Mouse (Mus musculus) limb, embryonic 13.5 days (tissue): ENCODE data around the gene Cdkn2a. TPM values are rescaled to one million over a fixed set of nuclear protein-coding genes. Genes with fewer than 3 reads are reported as not detected.
A peak's percentile ranks its signal among the peaks of the same experiment; 100 is the strongest.

ENCODE experiments used
- ATAC-seq: fragments of 200-750 bp; cut with Nextera tagmentation; 2 replicates; pipeline ENCODE4 v1.8.0; 2017; ENCODE audit warnings: low read depth, moderate number of reproducible peaks, moderate TSS enrichment; ENCODE audit not compliant: low FRiP score
- H3K27ac ChIP-seq: fragments of 300-500 bp; sonication (generic); 2 replicates; pipeline ENCODE4 v1.5.1; 2015; ENCODE audit warnings: inconsistent platforms, mild to moderate bottlenecking, moderate library complexity
- H3K27me3 ChIP-seq: fragments of 300-500 bp; sonication (generic); 2 replicates; pipeline ENCODE4 v1.6.1; 2015; ENCODE audit warnings: mild to moderate bottlenecking, inconsistent platforms
- H3K36me3 ChIP-seq: fragments of 300-500 bp; sonication (generic); 2 replicates; pipeline ENCODE4 v1.6.1; 2015; ENCODE audit warnings: inconsistent platforms, mild to moderate bottlenecking, moderate library complexity
- H3K4me1 ChIP-seq: fragments of 300-500 bp; sonication (generic); 2 replicates; pipeline ENCODE4 v1.6.1; 2015; ENCODE audit warnings: inconsistent platforms
- H3K4me2 ChIP-seq: fragments of 300-500 bp; sonication (generic); replicated peaks from 2 replicates; pipeline ENCODE4 v1.6.1; 2015; ENCODE audit warnings: inconsistent platforms, mild to moderate bottlenecking, moderate library complexity
- H3K4me3 ChIP-seq: fragments of 300-500 bp; sonication (generic); 2 replicates; pipeline ENCODE4 v1.5.1; 2015; ENCODE audit warnings: moderate library complexity, mild to moderate bottlenecking, inconsistent platforms
- H3K9ac ChIP-seq: fragments of 300-500 bp; sonication (generic); 2 replicates; pipeline ENCODE4 v1.6.1; 2015; ENCODE audit warnings: mild to moderate bottlenecking, inconsistent platforms
- H3K9me3 ChIP-seq: fragments of 300-500 bp; sonication (generic); 2 replicates; pipeline ENCODE4 v1.6.1; 2016; ENCODE audit warnings: inconsistent platforms
- WGBS: fragments of 180-500 bp; shearing (Covaris S2); methylation state at CpG from one replicate; pipeline ENCODE4 v1.1.7; 2015; 5-methylcytosine and 5-hydroxymethylcytosine counted together
- polyA plus RNA-seq: library from polyadenylated mRNA; unstranded; fragments of >200 nt; fragmentation: Nextera tagmentation; extraction: Ambion mirVana; gene quantifications from 2 replicates; pipeline ENCODE4 v1.2.1, GENCODE M21; 2015

The Cdkn2a gene
- polyA plus RNA-seq, 1 experiment from 2014 or later, result not detected

DNA sequence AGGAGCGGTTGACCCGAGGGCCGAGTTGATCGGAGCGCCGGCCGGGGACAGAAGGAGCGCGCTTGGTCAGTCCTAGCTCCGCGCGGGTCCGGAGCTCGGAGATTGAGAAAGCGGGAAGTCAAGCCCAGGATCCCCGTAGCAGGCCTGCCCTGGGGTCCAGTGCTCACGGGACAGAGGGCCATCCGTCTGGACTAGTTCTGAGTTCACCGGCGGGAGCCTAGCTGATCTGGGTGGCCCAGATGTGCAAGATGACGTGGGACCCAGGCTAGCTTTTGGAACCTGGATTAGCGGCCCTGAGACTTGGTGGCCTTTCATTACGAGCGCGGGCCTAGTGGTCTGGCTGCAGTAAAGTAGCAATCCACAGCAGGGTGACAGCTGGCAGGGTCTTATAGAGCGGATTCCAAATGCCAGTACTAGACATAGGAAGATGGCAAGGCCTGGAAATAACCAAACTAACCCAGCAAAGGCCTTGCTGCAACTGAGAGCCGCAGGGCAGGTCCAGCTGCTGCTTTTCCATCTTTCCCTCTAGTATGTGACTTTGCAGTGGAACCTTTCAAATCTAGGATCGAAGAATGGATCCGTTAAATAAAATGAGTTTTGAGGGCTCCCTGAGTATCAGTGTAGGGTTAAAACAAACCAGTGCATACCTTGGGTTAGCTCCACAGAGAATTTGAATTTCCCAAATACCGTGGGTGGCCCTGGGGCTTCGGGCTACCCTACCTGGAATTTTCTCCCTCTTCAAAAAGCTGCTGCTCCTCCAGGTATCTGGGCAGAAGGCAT lies 1.2 kb upstream of the Cdkn2a start:
- peaks cover 87% of the 10 kb centered on the region for H3K27me3 ChIP-seq
- peak overlapping the region; percentile 60 for H3K4me3 ChIP-seq
- no peaks in the 10 kb centered on the region for H3K36me3 ChIP-seq
- H3K9ac ChIP-seq, result peak overlapping the region; percentile 53; the same call in 1 of the 2 replicates
- H3K9me3 ChIP-seq, result no peaks in the 10 kb centered on the region
- peak overlapping the region; percentile 98 for H3K4me2 ChIP-seq
- peaks cover 11% of the 10 kb centered on the region for H3K4me1 ChIP-seq
- H3K27ac ChIP-seq, result no peak overlapping the region
- ATAC-seq, result peak; percentile 30; the same call in 1 of the 2 replicates
- 1% methylated on average over 30 of the region's 31 CpGs for WGBS

DNA sequence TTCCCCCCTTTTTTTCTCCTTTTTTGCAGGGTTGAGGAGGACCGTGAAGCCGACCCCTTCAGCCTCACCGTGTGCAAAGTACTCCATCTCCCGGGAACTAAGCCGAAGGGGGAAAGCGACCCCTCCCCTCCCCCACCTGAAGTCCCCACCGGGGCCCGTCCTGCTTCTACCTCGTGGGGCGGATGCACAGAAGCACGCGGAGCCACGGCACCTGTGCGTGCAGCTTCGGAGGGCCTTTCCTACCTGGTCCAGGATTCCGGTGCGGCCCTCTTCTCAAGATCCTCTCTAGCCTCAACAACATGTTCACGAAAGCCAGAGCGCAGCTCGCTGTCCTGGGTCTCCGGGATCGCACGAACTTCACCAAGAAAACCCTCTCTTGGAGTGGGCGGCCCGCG lies 365 bp downstream of the Cdkn2a start:
- H3K27ac ChIP-seq, result no peak overlapping the region
- no peak overlapping the region for H3K9ac ChIP-seq
- H3K27me3 ChIP-seq, result peaks cover 87% of the 10 kb centered on the region
- H3K4me2 ChIP-seq, result peak overlapping the region; percentile 98
- H3K4me3 ChIP-seq, result peak overlapping the region; percentile 60
- H3K9me3 ChIP-seq, result no peaks in the 10 kb centered on the region
- H3K4me1 ChIP-seq, result peaks cover 11% of the 10 kb centered on the region
- no peaks in the 10 kb centered on the region for H3K36me3 ChIP-seq
- ATAC-seq, result 0 out of 2 replicates have a peak, but pooled peaks have one; percentile 2
- WGBS, result 2% methylated on average over 24 of the region's 26 CpGs

GRCm38 (mm10) chr4:89293516-89293915 lies 937 bp downstream of the Cdkn2a start:
- Histone ChIP-seq H3K27me3 (peaks cover 92% of the 10 kb centered on the region), H3K4me2 (no peak overlapping the region), H3K36me3 (no peaks in the 10 kb centered on the region), H3K27ac (no peak overlapping the region), H3K4me3 (no peak overlapping the region), H3K9ac (no peak overlapping the region), H3K4me1 (peaks cover 11% of the 10 kb centered on the region), H3K9me3 (no peaks in the 10 kb centered on the region)
- WGBS, result 2% methylated on average over 7 of the region's 7 CpGs
- no peak for ATAC-seq

DNA sequence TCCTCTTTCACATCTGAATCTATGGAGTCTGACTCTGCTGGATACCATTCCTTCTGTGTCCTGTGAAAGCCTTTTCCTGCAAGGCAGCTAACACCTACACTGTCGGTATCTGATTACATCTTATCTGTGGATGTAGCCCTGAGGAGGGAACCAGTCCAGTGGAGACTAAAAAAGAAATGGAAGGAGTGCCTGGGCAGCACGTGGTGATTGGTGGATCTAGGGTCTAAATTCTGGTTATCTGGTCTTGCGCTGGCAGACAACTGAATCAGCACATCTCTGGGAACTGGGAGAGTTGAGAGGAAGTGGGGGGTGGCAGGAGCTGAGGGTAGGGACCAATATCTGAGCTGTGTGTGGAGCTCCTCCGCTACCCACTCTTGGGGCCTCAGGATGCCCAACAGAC lies 5.4 kb downstream of the Cdkn2a start:
- Histone ChIP-seq H3K27me3 (peaks cover 85% of the 10 kb centered on the region), H3K27ac (no peak overlapping the region), H3K4me3 (no peak overlapping the region), H3K36me3 (no peaks in the 10 kb centered on the region), H3K9me3 (no peaks in the 10 kb centered on the region), H3K9ac (no peak overlapping the region), H3K4me2 (no peak overlapping the region), H3K4me1 (peaks cover 1% of the 10 kb centered on the region)
- ATAC-seq, result no peak
- 2% methylated on average over 4 of the region's 4 CpGs for WGBS

- Histone ChIP-seq H3K9me3 (no peaks in the 10 kb centered on the region), H3K9ac (no peak overlapping the region), H3K36me3 (no peaks in the 10 kb centered on the region), H3K27ac (no peak overlapping the region), H3K4me2 (no peak overlapping the region), H3K4me3 (no peak overlapping the region), H3K27me3 (peaks cover 87% of the 10 kb centered on the region), H3K4me1 (peaks cover 8% of the 10 kb centered on the region; the same call in 1 of the 2 replicates)
- WGBS, result 0% methylated on average over 1 of the region's 1 CpGs
- no peak for ATAC-seq
Measured at GRCm38 (mm10) chr4:89286566-89286965, 7.9 kb downstream of the Cdkn2a start.

GRCm38 (mm10) chr4:89285688-89286087 lies 8.8 kb downstream of the Cdkn2a start:
- no peak for ATAC-seq
- peaks cover 8% of the 10 kb centered on the region; the same call in 1 of the 2 replicates for H3K4me1 ChIP-seq
- H3K9ac ChIP-seq, result no peak overlapping the region
- peaks cover 88% of the 10 kb centered on the region for H3K27me3 ChIP-seq
- no peak overlapping the region for H3K4me2 ChIP-seq
- no peak overlapping the region for H3K27ac ChIP-seq
- H3K4me3 ChIP-seq, result no peak overlapping the region
- no peaks in the 10 kb centered on the region for H3K36me3 ChIP-seq
- H3K9me3 ChIP-seq, result no peaks in the 10 kb centered on the region
- WGBS, result 30% methylated on average over 7 of the region's 7 CpGs

GRCm38 (mm10) chr4:89282661-89283060 lies 11.8 kb downstream of the Cdkn2a start:
- no peak overlapping the region for H3K4me2 ChIP-seq
- H3K9me3 ChIP-seq, result no peaks in the 10 kb centered on the region
- H3K27ac ChIP-seq, result no peak overlapping the region
- 1% methylated on average over 12 of the region's 12 CpGs for WGBS
- peaks cover 85% of the 10 kb centered on the region for H3K27me3 ChIP-seq
- H3K4me3 ChIP-seq, result no peak overlapping the region
- H3K9ac ChIP-seq, result no peak overlapping the region
- H3K4me1 ChIP-seq, result peaks cover 8% of the 10 kb centered on the region; the same call in 1 of the 2 replicates
- no peak for ATAC-seq
- H3K36me3 ChIP-seq, result no peaks in the 10 kb centered on the region

GRCm38 (mm10) chr4:89282036-89282566 lies 12.4 kb downstream of the Cdkn2a start:
- Histone ChIP-seq H3K4me2 (no peak overlapping the region; the same call in 1 of the 2 replicates), H3K9ac (no peak overlapping the region), H3K36me3 (no peaks in the 10 kb centered on the region), H3K4me3 (no peak overlapping the region), H3K4me1 (peaks cover 8% of the 10 kb centered on the region; the same call in 1 of the 2 replicates), H3K27ac (no peak overlapping the region), H3K27me3 (peaks cover 87% of the 10 kb centered on the region), H3K9me3 (no peaks in the 10 kb centered on the region)
- peak; percentile 40 for ATAC-seq
- under 1% methylated on average over 25 of the region's 25 CpGs for WGBS

DNA sequence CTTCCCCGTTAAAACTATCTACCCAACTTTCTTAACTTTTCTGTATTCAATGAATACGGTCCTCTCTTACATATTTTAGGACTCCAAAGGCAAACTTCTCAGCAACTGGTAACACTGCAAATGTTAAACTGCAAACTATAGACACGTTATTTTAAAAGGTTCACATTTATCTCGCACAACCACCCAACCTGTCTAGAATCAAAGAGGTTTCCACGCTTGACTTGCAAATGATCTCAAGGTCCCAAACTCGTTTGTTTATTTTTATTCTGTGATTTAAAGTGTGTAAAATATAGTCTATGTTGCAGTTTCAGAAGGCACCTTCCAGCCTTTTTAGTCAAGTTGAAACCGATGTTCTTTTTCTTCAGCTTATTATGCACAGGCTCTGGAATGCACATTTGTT lies 13.2 kb downstream of the Cdkn2a start:
- H3K4me1 ChIP-seq, result peaks cover 8% of the 10 kb centered on the region; the same call in 1 of the 2 replicates
- 2% methylated on average over 7 of the region's 7 CpGs for WGBS
- no peak overlapping the region for H3K27ac ChIP-seq
- no peak overlapping the region for H3K4me3 ChIP-seq
- H3K9me3 ChIP-seq, result no peaks in the 10 kb centered on the region
- H3K4me2 ChIP-seq, result no peak overlapping the region
- ATAC-seq, result no peak
- H3K36me3 ChIP-seq, result no peaks in the 10 kb centered on the region
- H3K27me3 ChIP-seq, result peaks cover 90% of the 10 kb centered on the region
- H3K9ac ChIP-seq, result no peak overlapping the region

- H3K4me3 ChIP-seq, result no peak overlapping the region
- H3K4me1 ChIP-seq, result peaks cover 10% of the 10 kb centered on the region; the same call in 1 of the 2 replicates
- no peak for ATAC-seq
- 4% methylated on average over 2 of the region's 2 CpGs for whole genome bisulfite sequencing
- H3K27ac ChIP-seq, result no peak overlapping the region
- no peaks in the 10 kb centered on the region for H3K9me3 ChIP-seq
- H3K4me2 ChIP-seq, result no peak overlapping the region
- H3K27me3 ChIP-seq, result peaks cover 94% of the 10 kb centered on the region
- H3K36me3 ChIP-seq, result no peaks in the 10 kb centered on the region
- H3K9ac ChIP-seq, result no peak overlapping the region
Measured at GRCm38 (mm10) chr4:89279641-89280040, 14.8 kb downstream of the Cdkn2a start.

DNA sequence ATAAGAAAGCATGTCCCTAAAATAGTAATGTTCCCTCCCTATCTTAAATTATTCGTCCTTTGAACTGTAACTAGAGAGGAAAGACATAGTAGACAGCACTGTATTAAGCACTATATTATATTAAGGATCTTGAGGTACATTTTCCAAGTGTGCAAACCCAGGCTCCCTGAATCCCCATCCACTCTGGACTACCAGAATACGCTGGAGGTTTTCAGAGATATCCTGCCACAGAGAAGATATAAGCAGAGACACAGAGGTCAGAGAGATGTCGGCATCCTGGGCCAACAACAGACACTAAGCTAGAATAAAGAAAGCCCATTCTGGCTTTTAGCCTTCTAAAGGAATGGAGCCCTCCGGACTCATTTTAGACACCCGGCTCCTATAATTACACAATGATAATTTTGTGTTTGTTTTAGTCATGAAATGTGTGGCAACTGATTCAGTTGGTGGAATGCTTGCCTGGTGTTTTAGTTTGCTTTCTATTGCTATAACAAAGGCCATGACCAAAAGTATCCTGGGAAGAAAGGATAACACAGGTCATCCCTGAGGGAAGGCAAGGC lies 17.0 kb downstream of the Cdkn2a start:
- WGBS, result 6% methylated on average over 5 of the region's 5 CpGs
- no peaks in the 10 kb centered on the region for H3K36me3 ChIP-seq
- ATAC-seq, result no peak
- no peak overlapping the region for H3K4me2 ChIP-seq
- peaks cover 96% of the 10 kb centered on the region for H3K27me3 ChIP-seq
- no peak overlapping the region for H3K27ac ChIP-seq
- no peak overlapping the region for H3K4me3 ChIP-seq
- no peak overlapping the region for H3K9ac ChIP-seq
- H3K9me3 ChIP-seq, result no peaks in the 10 kb centered on the region
- peaks cover 10% of the 10 kb centered on the region; the same call in 1 of the 2 replicates for H3K4me1 ChIP-seq

DNA sequence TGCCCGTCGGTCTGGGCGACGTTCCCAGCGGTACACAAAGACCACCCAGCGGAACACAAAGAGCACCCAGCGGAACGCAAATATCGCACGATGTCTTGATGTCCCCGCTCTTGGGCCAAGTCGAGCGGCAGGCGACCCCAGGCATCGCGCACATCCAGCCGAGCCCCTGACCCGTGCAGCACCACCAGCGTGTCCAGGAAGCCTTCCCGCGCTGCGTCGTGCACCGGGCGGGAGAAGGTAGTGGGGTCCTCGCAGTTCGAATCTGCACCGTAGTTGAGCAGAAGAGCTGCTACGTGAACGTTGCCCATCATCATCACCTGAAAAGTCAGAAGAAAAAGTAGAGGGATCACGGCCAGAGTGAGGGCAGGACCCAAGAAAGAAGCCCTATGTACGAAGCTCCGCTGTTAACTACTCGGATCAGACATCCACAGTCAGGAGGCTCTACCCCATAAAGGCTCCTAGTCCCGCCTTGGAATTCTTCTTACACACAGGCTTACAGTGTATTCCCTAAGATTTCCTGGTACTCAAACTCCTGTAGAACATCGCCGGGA lies 17.7 kb downstream of the Cdkn2a start:
- Histone ChIP-seq H3K27ac (no peak overlapping the region), H3K9ac (no peak overlapping the region), H3K4me1 (0 out of 2 replicates have a peak, but pooled peaks cover 3% of the 10 kb centered on the region), H3K9me3 (no peaks in the 10 kb centered on the region), H3K27me3 (peaks cover 96% of the 10 kb centered on the region), H3K36me3 (no peaks in the 10 kb centered on the region), H3K4me2 (no peak overlapping the region), H3K4me3 (no peak overlapping the region)
- WGBS, result under 1% methylated on average over 37 of the region's 37 CpGs
- ATAC-seq, result no peak
